Mouse (Mus musculus): ENCODE measurements at regions not wholly inside any gene's neighbourhood (a gene's known extent, or its start where the extent isn't known, plus 50 kb on each side); places are given as distances from the start of the nearest gene placed in this dataset.

DNA sequence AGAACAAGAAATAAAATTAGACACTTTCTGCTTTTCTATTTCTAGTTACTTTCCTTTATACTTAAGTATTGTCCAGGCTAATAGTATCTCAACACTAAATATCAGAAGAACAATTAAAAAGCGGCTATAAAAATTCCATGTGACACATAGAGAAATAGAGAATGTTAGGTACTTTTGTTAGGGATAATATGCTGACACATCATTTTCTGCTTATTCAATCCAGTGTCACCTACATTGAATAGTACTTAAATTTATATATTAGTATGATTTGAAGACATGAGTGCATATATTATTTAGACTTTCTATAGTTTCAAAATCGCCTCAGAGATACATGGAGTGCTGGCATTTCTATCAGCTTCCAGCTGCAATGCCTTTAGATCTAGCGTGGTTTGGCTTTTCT, 267.1 kb upstream of the Usp25 start:
- TF ChIP-seq POLR2A (IDR thresholded peaks at IDR 0.05; ENCODE audit: low read depth, low read length) (no peak), CTCF (IDR thresholded peaks at IDR 0.05; ENCODE audit: extremely low read depth, insufficient read length, insufficient replicate concordance, low read depth, low read length) (no peak)
